Mouse (Mus musculus) hindbrain, embryonic 14.5 days (tissue): ENCODE measurements around the gene Igf2bp1. TPM values are rescaled to one million over a fixed set of nuclear protein-coding genes. Genes with fewer than 3 reads are reported as not detected.

Experiments used
- ATAC-seq: fragments of 200-750 bp; cut with Nextera tagmentation; 2 replicates; pipeline ENCODE4 v1.8.0; 2017; ENCODE audit warnings: moderate number of reproducible peaks, mild to moderate bottlenecking, moderate TSS enrichment, moderate library complexity; ENCODE audit not compliant: low FRiP score
- DNase-seq: peaks from one replicate; pipeline ENCODE4 v3.0.0-alpha.2; 2015; ENCODE audit warnings: low spot score
- H3K27ac ChIP-seq: fragments of 300-500 bp; sonication (generic); 2 replicates; pipeline ENCODE4 v1.5.1; 2014; ENCODE audit warnings: mild to moderate bottlenecking, moderate library complexity
- H3K27me3 ChIP-seq: fragments of 300-500 bp; sonication (generic); 2 replicates; pipeline ENCODE4 v1.6.1; 2014; ENCODE audit warnings: mild to moderate bottlenecking, low read length, mixed read lengths; ENCODE audit not compliant: control insufficient read depth, insufficient read depth
- H3K36me3 ChIP-seq: fragments of 300-500 bp; sonication (generic); replicated peaks from 2 replicates; pipeline ENCODE4 v1.6.1; 2014; ENCODE audit not compliant: control insufficient read depth, insufficient read depth
- H3K4me1 ChIP-seq: fragments of 300-500 bp; sonication (generic); replicated peaks from 2 replicates; pipeline ENCODE4 v1.6.1; 2014; ENCODE audit warnings: antibody characterized with exemption, low read length, mixed read lengths; ENCODE audit not compliant: control insufficient read depth, insufficient read depth
- H3K4me2 ChIP-seq: fragments of 300-500 bp; sonication (generic); replicated peaks from 2 replicates; pipeline ENCODE4 v1.6.1; 2014; ENCODE audit warnings: mild to moderate bottlenecking, moderate library complexity
- H3K4me3 ChIP-seq: fragments of 300-500 bp; sonication (generic); replicated peaks from 2 replicates; pipeline ENCODE4 v1.5.1; 2014; ENCODE audit warnings: mild to moderate bottlenecking, low read length
- H3K9ac ChIP-seq: fragments of 300-500 bp; sonication (generic); 2 replicates; pipeline ENCODE4 v1.6.1; 2014
- H3K9me3 ChIP-seq: fragments of 300-500 bp; sonication (generic); 2 replicates; pipeline ENCODE4 v1.6.1; 2016; ENCODE audit warnings: low read length; ENCODE audit not compliant: control insufficient read depth
- WGBS: fragments of 180-500 bp; shearing (Covaris S2); extraction: QIAGEN DNeasy Blood & Tissue Kit; methylation state at CpG from one replicate; pipeline ENCODE4 v1.1.7; 2014; 5-methylcytosine and 5-hydroxymethylcytosine counted together
- microRNA-seq: library from miRNA; unstranded; fragments of <30 nt; microRNA quantifications from one replicate; pipeline ENCODE4, GENCODE M21; 2016
- polyA plus RNA-seq: library from polyadenylated mRNA; unstranded; fragments of >200 nt; fragmentation: Nextera tagmentation; extraction: Ambion mirVana; gene quantifications from 2 replicates; pipeline ENCODE4 v1.2.1, GENCODE M21; 2014

The Igf2bp1 gene
- polyA plus RNA-seq, 1 experiment from 2014 or later, result 7.0 TPM

DNA sequence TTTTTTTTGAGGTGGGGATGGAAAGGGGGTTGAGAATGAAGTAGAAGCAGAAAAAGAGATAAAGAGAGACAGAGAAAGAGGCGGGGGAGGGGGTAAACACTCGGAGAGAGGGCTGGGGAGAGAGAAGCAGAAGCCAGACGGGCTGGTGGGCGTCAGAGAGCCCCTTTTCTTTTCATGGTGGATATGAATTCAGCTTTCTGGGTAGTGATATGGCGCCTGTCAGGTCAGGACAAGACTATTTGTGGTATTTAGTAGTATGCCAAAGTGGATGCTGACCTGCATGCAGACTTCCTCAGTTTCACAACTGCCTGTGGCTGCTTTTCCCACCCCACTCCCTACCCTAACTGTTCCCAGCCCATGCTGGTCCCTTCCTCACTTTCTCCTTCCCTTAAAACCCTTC, 89.3 kb downstream of the Igf2bp1 start:
- no peaks in the 10 kb centered on the region for H3K9me3 ChIP-seq
- ATAC-seq, result no peak
- DNase-seq, result no peak
- no peak overlapping the region for H3K9ac ChIP-seq
- no peaks in the 10 kb centered on the region for H3K36me3 ChIP-seq
- WGBS, result 2% methylated on average over 5 of the region's 5 CpGs
- no peak overlapping the region for H3K4me2 ChIP-seq
- peaks cover 5% of the 10 kb centered on the region for H3K4me1 ChIP-seq
- H3K27ac ChIP-seq, result no peak overlapping the region
- peaks cover 82% of the 10 kb centered on the region for H3K27me3 ChIP-seq
- no peak overlapping the region for H3K4me3 ChIP-seq

GRCm38 (mm10) chr11:95915006-95915710, 90.6 kb downstream of the Igf2bp1 start:
- 2% methylated on average over 28 of the region's 28 CpGs for WGBS
- Histone ChIP-seq H3K4me1 (peaks cover 5% of the 10 kb centered on the region), H3K9me3 (no peaks in the 10 kb centered on the region)

DNA sequence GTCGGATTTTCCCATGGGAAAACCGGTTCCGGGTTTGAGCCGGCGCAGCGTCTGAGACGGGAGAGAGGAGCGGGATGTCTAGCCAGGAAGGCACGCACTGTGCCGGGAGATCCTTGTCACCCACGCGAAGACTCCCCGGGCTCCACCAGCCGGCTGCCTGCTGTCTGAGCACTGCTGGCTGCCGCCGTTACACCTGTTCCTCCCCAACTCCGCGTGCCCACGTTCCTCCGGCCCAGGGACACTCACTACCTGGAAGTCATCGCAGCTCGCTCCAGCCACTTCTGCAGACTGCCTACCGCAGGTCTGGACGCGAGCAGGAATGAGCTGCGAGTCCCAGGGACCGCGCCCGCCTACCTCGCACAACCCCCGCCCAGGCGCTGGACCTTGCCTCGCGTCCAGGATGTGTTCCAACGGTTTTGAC, 91.2 kb downstream of the Igf2bp1 start, which contains the start of gene B4galnt2:
Gene B4galnt2 (minus strand): TSS at position 321 of the 421 bp plus-strand sequence.
- Histone ChIP-seq H3K9me3 (no peaks in the 10 kb centered on the region), H3K27ac (no peak within 1 kb of the TSS), H3K36me3 (no peaks in the 10 kb centered on the region), H3K27me3 (peaks cover 88% of the 10 kb centered on the region), H3K9ac (0 out of 2 replicates have a peak within 1 kb of the TSS, but pooled peaks have one; percentile 6), H3K4me1 (peaks cover 5% of the 10 kb centered on the region), H3K4me2 (peak within 1 kb of the TSS; percentile 23), H3K4me3 (peak within 1 kb of the TSS; percentile 9)
- no peak for ATAC-seq
- WGBS, result 0% methylated on average over 33 of the region's 35 CpGs
- no peak for DNase-seq

More at GRCm38 (mm10) chr11:95915006-95915710, 90.6 kb downstream of the Igf2bp1 start:
- H3K36me3 ChIP-seq, result no peaks in the 10 kb centered on the region
- H3K4me2 ChIP-seq, result peak overlapping the region; percentile 23
- no peak overlapping the region for H3K9ac ChIP-seq
- peaks cover 90% of the 10 kb centered on the region for H3K27me3 ChIP-seq
- ATAC-seq (no peak), DNase-seq (no peak)
- peak overlapping the region; percentile 9; the same call in 1 of the 2 replicates for H3K4me3 ChIP-seq
- no peak overlapping the region for H3K27ac ChIP-seq

- Histone ChIP-seq H3K9ac (0 out of 2 replicates have a peak overlapping the region, but pooled peaks have one; percentile 6), H3K27ac (no peak overlapping the region), H3K36me3 (no peaks in the 10 kb centered on the region), H3K9me3 (no peaks in the 10 kb centered on the region), H3K4me3 (no peak overlapping the region), H3K4me1 (peaks cover 5% of the 10 kb centered on the region), H3K4me2 (peak overlapping the region; percentile 23), H3K27me3 (peaks cover 88% of the 10 kb centered on the region)
- WGBS, result 6% methylated on average over 14 of the region's 14 CpGs
- no peak for DNase-seq
- ATAC-seq, result no peak
Observed at GRCm38 (mm10) chr11:95913959-95914566, 91.7 kb downstream of the Igf2bp1 start.

DNA sequence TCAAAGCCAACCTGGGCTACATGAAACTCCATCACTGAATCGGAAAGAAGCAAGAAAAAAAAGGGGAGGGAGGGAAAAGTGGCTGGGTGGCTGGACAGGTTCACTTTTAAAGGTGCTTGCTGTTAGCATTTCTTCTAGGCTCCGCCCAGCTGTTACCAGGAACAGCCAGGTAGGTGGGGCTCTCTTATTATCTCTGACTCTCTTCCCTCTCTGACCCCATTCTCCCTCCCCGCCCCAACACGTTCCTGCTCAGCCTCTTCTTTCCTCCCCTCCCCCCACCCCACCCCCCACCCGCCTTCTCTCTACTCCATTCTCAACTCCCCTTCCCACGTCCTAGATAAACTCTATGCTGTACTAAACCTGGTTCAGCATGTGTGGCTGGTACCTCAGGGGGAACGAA, 94.2 kb downstream of the Igf2bp1 start:
- H3K36me3 ChIP-seq, result no peaks in the 10 kb centered on the region
- ATAC-seq (no peak), DNase-seq (no peak)
- no peak overlapping the region for H3K4me2 ChIP-seq
- H3K9me3 ChIP-seq, result no peaks in the 10 kb centered on the region
- H3K27me3 ChIP-seq, result peaks cover 64% of the 10 kb centered on the region
- no peak overlapping the region for H3K9ac ChIP-seq
- H3K4me3 ChIP-seq, result no peak overlapping the region
- WGBS, result 20% methylated on average over 7 of the region's 7 CpGs
- no peak overlapping the region for H3K27ac ChIP-seq
- H3K4me1 ChIP-seq, result peaks cover 5% of the 10 kb centered on the region

DNA sequence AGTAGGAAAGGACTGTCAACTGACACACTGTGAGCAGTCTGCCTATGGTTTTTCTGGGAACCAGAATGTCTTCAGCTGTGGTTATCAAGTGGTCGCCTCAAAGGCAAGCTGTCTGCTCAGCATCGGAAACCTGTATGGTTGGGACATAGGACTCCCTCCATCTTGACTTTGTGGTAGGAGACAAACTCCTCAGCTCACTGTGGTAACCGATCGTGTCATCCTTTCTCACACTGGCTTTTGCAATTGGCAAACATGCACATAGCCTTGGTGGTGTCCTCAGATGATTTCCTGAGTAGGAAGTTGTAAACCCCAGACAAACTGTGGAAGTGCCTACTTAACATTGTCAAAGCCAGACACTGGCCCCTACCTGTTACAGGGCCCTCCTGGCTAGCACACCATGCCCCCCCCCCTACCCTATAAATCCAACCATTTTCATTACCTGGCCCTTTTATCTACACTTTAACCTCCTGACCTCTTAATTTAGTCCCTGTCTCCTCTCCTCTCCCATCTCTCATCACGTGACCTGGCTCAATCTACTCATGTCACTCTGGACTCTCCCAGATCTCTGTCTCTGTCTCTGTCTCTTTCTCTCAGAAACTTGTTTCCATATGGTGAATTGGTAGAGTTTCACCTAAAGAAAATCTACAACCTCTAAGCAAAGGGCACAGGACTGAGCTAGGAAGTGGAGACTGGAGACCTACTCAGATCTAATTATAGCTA, 97.8 kb downstream of the Igf2bp1 start:
- Histone ChIP-seq H3K36me3 (no peaks in the 10 kb centered on the region), H3K27ac (no peak overlapping the region), H3K9ac (no peak overlapping the region), H3K4me1 (no peaks in the 10 kb centered on the region), H3K27me3 (peaks cover 28% of the 10 kb centered on the region), H3K4me3 (no peak overlapping the region), H3K4me2 (no peak overlapping the region), H3K9me3 (no peaks in the 10 kb centered on the region)
- no peak for DNase-seq
- 88% methylated on average over 5 of the region's 5 CpGs for WGBS
- ATAC-seq, result no peak

Small RNA genes within 50 kb of the gene (microRNA-seq; reads per million reads assigned to microRNA genes)
- not detected for gene Mir3063

Other genes starting within 250 kb of the Igf2bp1 start
- 0.37 and 0.69 TPM in 2 replicates for gene Phospho1, start 181.4 kb downstream of the Igf2bp1 start, polyA plus RNA-seq
- gene Gngt2, start 168.7 kb downstream of the Igf2bp1 start, polyA plus RNA-seq, result 2.4 and 2.7 TPM in 2 replicates
- 1.6 and 1.9 TPM in 2 replicates for gene Abi3, start 163.5 kb downstream of the Igf2bp1 start, polyA plus RNA-seq
- not detected in 2 replicates for gene B4galnt2, start 91.0 kb downstream of the Igf2bp1 start, polyA plus RNA-seq
- gene Gip, start 18.6 kb upstream of the Igf2bp1 start, polyA plus RNA-seq, result not detected in 2 replicates
- 46.3 and 57.3 TPM in 2 replicates for gene Snf8, start 28.9 kb upstream of the Igf2bp1 start, polyA plus RNA-seq
- gene Ube2z, start 59.4 kb upstream of the Igf2bp1 start, polyA plus RNA-seq, result 32.3 and 38.6 TPM in 2 replicates
- 950 and 1,009 TPM in 2 replicates for gene Atp5g1, start 69.7 kb upstream of the Igf2bp1 start, polyA plus RNA-seq
- not detected in 2 replicates for gene Calcoco2, start 106.0 kb upstream of the Igf2bp1 start, polyA plus RNA-seq
- 0.33 and 0.37 TPM in 2 replicates for gene Ttll6, start 127.8 kb upstream of the Igf2bp1 start, polyA plus RNA-seq
- gene Hoxb13, start 188.4 kb upstream of the Igf2bp1 start, polyA plus RNA-seq, result not detected in 2 replicates